Mouse (Mus musculus) ES-Bruce4 (cell line): ENCODE measurements around the gene Adgre5.

Experiments
- CTCF ChIP-seq: IDR thresholded peaks from one replicate; pipeline ENCODE4 v1.8.1; 2011; ENCODE audit warnings: low read depth, low read length
- POLR2A ChIP-seq: IDR thresholded peaks from one replicate; pipeline ENCODE4 v1.8.1; 2011; ENCODE audit warnings: low read length; ENCODE audit not compliant: insufficient read depth

- TF ChIP-seq POLR2A, result no peak
- TF ChIP-seq CTCF, result no peak
These were observed 23.6 kb upstream of the Adgre5 start for GRCm38 (mm10) chr8:83764717-83765116.
